Mouse (Mus musculus) subcutaneous adipose tissue, adult 2 months (tissue): Measurements from ENCODE around the gene Tescl. TPM values are rescaled to one million over a fixed set of nuclear protein-coding genes. Genes with fewer than 3 reads are reported as not detected.

Source experiments
- polyA plus RNA-seq: library from polyadenylated mRNA; depleted of rRNA; stranded (reverse); fragments of >200 nt; gene quantifications from 2 replicates; pipeline ENCODE4 v1.2.3, GENCODE M21; 2012; ENCODE audit warnings: low replicate concordance; rRNA removed

The Tescl gene
- not detected in 2 replicates for polyA plus RNA-seq

DNA sequence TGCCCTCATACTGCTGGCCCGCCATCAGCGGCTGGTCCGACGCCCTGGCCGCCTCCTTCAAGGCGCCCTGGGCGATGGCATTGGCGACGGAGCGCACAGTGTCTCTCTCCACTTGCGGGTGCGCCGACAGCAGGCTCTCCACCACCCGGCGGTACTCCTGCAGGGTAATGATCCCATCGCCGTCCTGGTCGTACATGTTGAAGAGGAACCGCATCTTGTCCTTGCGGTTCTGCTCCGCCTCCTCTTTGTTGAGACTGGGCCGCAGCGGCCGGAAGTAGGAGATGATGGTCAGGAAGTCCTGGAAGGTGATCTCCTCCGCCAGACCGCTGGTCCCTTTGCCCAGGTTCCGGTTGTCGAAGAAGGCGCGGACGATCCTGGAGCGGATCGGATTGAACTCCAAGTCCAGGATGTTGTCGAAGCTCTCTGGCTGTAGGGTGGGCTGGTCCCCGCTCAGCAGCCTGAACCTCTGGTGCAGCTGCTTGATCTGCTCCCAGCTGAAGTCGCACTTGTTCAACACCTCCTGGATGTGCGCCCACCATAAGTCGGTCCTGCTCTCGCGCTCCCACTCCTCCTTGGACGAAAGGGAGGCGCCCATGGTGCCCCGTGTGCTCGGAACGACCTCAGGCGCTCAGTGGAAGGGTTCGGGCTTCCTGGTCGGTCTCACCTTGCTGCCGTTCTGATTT is at the start of gene Tescl:
Gene Tescl, minus strand, starts transcription at position 633 of the 683 bp plus-strand sequence.

DNA sequence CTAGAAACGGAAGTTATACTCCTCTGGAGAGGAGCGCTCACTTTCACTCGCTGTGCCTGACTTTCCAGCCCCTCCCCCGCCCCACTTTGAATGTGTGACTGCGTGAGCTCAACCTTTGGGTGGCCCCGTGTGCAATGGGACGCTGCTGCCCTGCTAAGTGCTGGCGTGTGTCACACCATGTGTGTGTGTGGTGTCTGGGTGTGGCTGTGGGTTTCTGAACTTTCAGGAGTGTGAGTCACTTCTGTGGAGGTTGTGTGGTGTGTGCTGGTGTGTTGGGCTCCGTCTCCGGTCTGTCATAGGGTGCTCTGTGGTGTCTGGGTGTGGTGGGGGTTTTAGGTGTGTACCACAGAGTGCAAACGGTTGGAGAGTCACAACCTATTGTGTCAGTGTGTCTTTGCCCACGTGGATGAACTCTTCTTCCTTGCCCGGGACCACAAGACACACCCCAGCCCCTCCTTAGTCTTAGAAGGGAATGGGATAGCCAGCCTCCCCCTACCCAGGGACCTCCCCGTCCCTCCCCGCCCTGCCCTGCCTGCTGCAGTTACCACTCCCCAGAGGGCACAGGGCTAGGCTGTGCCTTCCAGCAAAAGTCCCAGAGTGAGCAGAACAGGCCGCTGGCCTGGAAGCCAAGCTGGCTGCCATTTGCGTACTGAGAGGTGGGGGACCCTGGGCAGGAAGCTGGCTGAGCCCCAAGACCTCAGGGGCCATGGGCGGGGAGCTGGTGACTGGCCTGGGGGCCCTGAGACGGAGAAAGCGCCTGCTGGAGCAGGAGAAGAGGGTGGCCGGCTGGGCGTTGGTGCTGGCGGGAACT is 36.2 kb upstream of the Tescl start, which contains the start of gene Kcnn4:
Gene Kcnn4, plus strand, starts transcription at position 533 of the 811 bp plus-strand sequence.

DNA sequence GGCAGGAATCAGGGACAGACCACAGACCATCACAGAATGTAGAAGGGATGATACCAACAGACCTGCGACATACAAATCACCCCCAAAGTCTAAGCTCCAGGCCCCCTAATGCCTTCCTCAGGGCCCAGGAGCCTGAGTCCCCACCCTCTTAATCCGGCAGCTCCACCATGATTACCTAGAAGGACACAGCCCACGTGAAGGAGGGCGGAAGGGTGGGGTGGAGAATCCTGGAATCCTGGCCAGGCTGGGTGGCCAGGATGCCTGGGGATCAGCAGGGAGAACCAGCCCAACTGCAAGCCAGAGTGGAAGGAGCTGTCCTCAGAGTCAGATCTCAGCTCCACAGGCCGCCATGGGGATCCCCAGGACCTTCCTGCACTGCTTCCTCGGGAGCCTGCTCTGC is 15.2 kb upstream of the Tescl start, which contains the start of gene Lypd5:
Gene Lypd5, plus strand, starts transcription at position 301 of the 400 bp plus-strand sequence.

DNA sequence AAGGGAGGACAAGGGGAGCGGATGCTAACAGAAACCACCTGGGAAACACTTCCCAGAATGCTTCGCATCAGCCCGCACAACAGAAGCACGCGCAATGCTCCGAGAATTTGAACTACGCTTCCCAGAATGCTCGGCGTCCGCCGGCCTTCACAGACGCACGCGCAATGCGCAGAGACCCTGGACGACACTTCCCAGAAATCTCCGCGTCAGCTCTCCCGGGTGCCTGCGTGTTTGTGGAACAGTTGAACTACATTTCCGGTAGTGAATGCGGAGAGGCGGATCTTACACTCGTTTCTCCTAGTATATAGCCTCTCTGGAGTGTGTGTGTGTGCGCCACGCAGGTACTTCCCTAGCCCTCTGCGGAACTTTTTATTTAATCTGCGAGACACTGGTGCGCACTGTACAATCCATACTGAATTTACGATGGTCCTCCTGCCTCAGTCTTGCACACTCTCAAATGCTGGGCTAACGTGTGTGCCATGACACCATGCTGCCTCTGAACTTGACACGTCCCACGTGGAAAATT is 17.1 kb downstream of the Tescl start, which contains the start of gene Zfp94:
Gene Zfp94, minus strand, starts transcription at position 100 of the 526 bp plus-strand sequence.

DNA sequence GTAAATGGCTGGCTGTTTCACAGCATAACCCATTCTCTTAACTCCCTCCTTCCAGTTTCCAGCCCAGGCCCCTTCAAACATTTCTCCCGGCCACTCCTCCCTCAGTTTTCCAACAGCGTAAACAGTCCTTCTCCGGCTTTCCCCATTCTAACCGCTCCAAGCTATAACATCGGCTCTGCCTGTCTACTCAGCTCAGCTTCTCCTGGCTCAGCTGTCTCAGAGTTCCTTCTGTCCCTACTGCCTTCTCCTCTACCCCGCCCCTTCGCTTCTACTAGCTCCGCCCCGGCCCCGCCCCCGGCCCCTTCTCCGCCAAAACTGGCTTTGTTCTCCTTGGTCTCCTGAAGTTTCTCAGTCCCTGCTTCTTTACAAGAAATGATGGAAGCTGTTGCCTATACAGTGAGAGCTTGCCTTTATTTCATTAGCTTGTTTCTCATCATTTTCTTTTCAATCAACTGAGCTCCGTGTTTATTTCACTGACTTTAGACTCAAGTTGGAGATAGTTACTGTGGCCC is 32.9 kb downstream of the Tescl start, which contains the start of gene Zfp61:
Gene Zfp61, minus strand, starts transcription at position 462 of the 512 bp plus-strand sequence.

Other genes starting within 250 kb of the Tescl start
- 2.0 and 4.3 TPM in 2 replicates for gene Zfp112, start 221.6 kb downstream of the Tescl start, polyA plus RNA-seq
- gene Zfp235, start 199.8 kb downstream of the Tescl start, polyA plus RNA-seq, result 7.5 and 11.7 TPM in 2 replicates
- 0.26 and 2.0 TPM in 2 replicates for gene Zfp114, start 158.9 kb downstream of the Tescl start, polyA plus RNA-seq
- 2.2 and 5.3 TPM in 2 replicates for gene Zfp111, start 122.5 kb downstream of the Tescl start, polyA plus RNA-seq
- 1.1 and 3.8 TPM in 2 replicates for gene Zfp109, start 96.4 kb downstream of the Tescl start, polyA plus RNA-seq
- gene Zfp108, start 79.1 kb downstream of the Tescl start, polyA plus RNA-seq, result 1.4 and 2.6 TPM in 2 replicates
- 1.4 and 4.7 TPM in 2 replicates for gene Zfp93, start 63.5 kb downstream of the Tescl start, polyA plus RNA-seq
- 6.1 and 13.2 TPM in 2 replicates for gene Zfp61, start 32.7 kb downstream of the Tescl start, polyA plus RNA-seq
- gene Zfp94, start 17.3 kb downstream of the Tescl start, polyA plus RNA-seq, result 6.6 and 10.0 TPM in 2 replicates
- not detected in 2 replicates for gene Lypd5, start 15.3 kb upstream of the Tescl start, polyA plus RNA-seq
- gene Kcnn4, start 36.3 kb upstream of the Tescl start, polyA plus RNA-seq, result 8.2 and 11.7 TPM in 2 replicates
- gene Smg9, start 65.7 kb upstream of the Tescl start, polyA plus RNA-seq, result 41.9 and 55.8 TPM in 2 replicates
- gene Irgc1, start 118.4 kb upstream of the Tescl start, polyA plus RNA-seq, result 0.09 TPM in 1 of 2 replicates, not detected in the other
- 13.8 and 14.6 TPM in 2 replicates for gene Plaur, start 128.5 kb upstream of the Tescl start, polyA plus RNA-seq
- 4.5 and 10.2 TPM in 2 replicates for gene Cadm4, start 148.1 kb upstream of the Tescl start, polyA plus RNA-seq
- 2.7 and 20.4 TPM in 2 replicates for gene Zfp428, start 173.1 kb upstream of the Tescl start, polyA plus RNA-seq
- gene AC161166.1, start 178.5 kb upstream of the Tescl start, polyA plus RNA-seq, result not detected in 2 replicates
- 19.3 and 22.6 TPM in 2 replicates for gene Irgq, start 196.8 kb upstream of the Tescl start, polyA plus RNA-seq
- 0.15 TPM in 1 of 2 replicates, not detected in the other for gene Pinlyp, start 212.2 kb upstream of the Tescl start, polyA plus RNA-seq
- gene Xrcc1, start 212.4 kb upstream of the Tescl start, polyA plus RNA-seq, result 38.3 and 65.9 TPM in 2 replicates